Mouse (Mus musculus): ENCODE data around the gene Ift22. TPM values are rescaled to one million over a fixed set of nuclear protein-coding genes. Genes with fewer than 3 reads are reported as not detected.
"Not testable (repeated sequence)": the region's sequence is repeated elsewhere in the genome, so short reads cannot be mapped to it uniquely, and the experiment has no call there.

Gene Ift22
- polyA plus RNA-seq, 1 experiment = 14.6 TPM

DNA sequence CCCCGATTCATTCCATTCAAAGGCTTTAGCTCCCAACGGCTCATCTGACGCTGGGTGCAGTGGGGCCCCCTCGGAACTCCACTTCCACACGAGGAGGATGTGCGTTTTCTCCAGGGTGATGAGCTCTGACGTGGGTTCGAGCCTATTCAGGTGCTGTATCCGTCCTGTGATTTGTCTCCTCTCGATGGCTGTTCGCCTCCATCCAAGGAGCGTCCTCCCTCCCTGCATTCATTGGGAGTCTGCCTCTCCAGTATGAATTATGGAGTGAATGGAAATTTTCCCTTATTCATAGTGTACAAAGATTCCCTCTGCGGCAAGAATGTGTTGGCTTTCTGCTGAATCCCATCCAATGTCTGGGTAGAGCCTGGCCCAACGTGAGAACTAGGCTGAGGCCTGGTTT lies 23.9 kb downstream of the Ift22 start:
- Histone ChIP-seq H3K27ac (replicated peaks; ENCODE audit: low read depth, low read length) (no peak overlapping the region), H3K4me3 (ENCODE audit: insufficient read depth, low read depth, low read length) (no peak overlapping the region), H3K4me1 (ENCODE audit: control insufficient read depth, insufficient read depth, insufficient read length, low read length) (no peaks in the 10 kb centered on the region)

DNA sequence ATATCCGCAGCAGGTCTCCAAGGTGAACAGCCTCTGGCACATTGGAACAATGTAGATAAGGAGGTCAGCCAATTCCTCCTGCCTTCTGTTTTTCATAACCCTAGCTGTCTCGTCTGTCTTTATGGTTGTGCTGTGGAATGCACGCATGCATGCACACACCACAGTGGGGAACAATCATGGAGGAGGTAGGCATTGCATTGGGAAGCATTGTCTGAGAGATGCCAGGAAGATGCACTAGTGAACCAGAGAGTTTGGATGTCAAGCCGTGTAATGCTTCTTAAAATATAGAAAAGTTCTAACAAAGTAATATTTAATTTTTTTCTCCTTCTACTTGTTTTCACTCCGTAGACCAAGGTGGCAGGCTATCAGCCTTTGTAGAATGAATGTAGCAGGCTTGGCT lies 25.0 kb downstream of the Ift22 start:
- no peak overlapping the region for H3K27ac ChIP-seq (replicated peaks; ENCODE audit: low read depth, low read length)
- no peak overlapping the region for H3K4me3 ChIP-seq (ENCODE audit: insufficient read depth, low read depth, low read length)
- H3K4me1 ChIP-seq (ENCODE audit: control insufficient read depth, insufficient read depth, insufficient read length, low read length) = no peaks in the 10 kb centered on the region

DNA sequence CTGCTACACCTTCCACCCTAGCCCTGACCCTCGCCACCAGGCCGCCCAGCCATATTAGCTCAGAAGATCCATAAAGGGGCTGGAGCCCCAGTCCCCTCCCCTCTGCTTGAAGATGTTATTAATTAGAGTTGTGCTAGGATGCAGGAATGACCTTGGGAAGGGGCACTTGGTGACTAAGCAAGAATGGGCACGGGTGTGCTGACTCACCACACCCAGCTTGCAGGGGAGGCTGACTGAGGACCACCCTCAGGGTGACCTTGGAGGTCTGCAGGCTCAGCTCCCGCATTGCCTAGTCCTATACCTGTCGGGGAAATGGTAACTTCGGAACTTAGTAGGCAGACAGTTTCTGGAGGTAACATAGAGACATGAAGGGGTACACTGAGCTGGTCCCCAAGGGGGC lies 26.0 kb downstream of the Ift22 start:
- Histone ChIP-seq H3K4me1 (ENCODE audit: control insufficient read depth, insufficient read depth, insufficient read length, low read length) (no peaks in the 10 kb centered on the region), H3K4me3 (ENCODE audit: insufficient read depth, low read depth, low read length) (no peak overlapping the region), H3K27ac (replicated peaks; ENCODE audit: low read depth, low read length) (no peak overlapping the region)

DNA sequence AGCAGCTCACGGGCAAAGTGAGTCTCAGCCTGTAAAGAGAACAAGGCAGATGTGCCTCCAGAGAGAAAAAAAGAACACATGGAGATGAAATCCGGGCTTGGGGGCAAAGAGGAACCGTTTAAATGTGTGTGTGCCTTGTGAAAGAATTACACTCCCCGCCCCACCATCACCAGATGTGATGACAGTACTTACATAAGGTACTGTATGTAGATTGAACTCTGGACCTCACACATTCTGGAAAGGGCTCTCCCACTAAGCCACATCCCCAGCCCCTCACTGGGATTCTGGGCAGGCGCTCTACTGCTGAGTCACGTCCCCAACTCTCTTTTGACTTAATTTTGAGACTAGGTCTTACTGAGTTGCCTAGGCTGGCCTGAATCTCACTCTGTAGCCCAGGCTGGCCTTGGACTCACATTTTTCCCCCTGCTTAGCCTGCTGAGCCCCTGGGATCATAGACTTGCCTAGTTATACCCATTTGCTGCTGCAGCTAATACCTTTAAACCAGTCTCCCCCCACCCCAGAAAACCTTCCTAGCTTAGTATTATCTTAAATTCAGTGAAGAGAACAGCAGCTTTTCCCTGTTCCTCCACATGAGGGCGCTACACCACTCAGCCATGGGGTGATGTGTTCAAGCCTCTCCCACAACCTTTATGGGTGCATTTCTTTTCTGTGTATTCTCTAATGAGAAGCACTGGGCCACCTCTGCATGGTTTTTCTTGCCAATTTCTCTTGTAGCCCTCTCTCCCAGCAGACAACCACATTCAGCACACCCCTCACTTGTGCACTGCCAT lies 28.1 kb downstream of the Ift22 start:
- no peak overlapping the region for H3K27ac ChIP-seq (replicated peaks; ENCODE audit: low read depth, low read length)
- no peaks in the 10 kb centered on the region for H3K4me1 ChIP-seq (ENCODE audit: control insufficient read depth, insufficient read depth, insufficient read length, low read length)
- no peak overlapping the region for H3K4me3 ChIP-seq (ENCODE audit: insufficient read depth, low read depth, low read length)

DNA sequence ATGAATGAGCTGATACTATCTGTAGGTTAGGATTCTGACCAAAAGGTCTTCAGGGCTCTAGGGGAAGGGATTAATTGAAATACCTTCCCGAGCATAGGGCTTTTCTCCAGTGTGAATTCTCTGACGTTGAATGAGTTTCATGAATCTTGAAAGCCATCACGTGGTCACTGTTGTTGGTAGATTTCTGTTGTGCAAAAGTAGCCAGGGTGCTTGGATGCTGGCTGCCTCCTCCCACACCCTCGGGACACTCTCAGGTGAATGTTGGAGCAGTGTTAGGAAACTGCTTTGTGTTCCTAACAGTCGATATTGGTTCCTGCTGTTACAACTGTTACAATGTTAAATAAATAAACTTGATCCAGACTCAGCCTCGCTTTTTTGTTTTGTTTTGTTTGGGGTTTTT lies 28.8 kb downstream of the Ift22 start:
- H3K4me3 ChIP-seq (ENCODE audit: insufficient read depth, low read depth, low read length) = no peak overlapping the region
- no peak overlapping the region for H3K27ac ChIP-seq (replicated peaks; ENCODE audit: low read depth, low read length)
- H3K4me1 ChIP-seq (ENCODE audit: control insufficient read depth, insufficient read depth, insufficient read length, low read length) = no peaks in the 10 kb centered on the region

DNA sequence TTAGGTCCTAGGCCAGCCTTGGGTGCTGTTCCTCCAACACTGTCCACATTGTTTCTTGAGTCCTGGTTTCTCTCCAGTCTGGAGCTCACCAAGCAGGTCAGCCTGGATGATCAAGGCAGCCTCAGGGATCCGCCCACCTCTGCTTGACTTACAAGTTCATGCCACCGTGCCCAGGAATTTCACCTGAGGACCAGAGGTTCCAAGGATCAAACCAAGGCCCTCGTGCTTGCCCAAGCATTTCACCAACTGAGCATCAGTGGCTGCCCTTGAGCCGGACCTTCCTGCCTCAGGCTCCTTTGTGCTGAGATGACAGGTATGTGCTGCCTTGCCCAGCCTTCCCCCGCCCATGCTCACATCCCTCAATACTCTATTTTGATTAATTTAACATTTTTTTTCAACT lies 29.7 kb downstream of the Ift22 start:
- Histone ChIP-seq H3K4me3 (ENCODE audit: insufficient read depth, low read depth, low read length) (no peak overlapping the region), H3K27ac (replicated peaks; ENCODE audit: low read depth, low read length) (no peak overlapping the region), H3K4me1 (ENCODE audit: control insufficient read depth, insufficient read depth, insufficient read length, low read length) (no peaks in the 10 kb centered on the region)

DNA sequence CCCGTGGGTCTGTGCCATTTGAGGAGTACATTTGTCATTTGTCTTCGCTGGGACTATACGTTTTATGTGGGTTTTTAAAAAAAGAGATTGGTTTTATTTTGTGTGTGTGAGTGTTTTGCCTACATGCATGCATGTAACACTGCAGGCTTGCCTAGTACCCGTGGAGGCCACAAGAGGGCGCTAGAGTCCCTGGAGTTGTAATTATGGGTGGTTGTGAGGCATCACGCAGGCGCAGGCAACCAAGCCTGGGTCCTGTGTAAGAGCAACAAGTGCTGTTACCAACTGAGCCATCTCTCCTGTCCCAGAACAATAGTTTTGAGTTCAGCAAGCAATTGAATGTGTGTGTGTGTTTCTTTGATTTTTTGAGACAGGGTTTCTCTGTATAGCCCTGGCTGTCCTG lies 31.3 kb downstream of the Ift22 start:
- Histone ChIP-seq H3K27ac (replicated peaks; ENCODE audit: low read depth, low read length) (no peak overlapping the region), H3K4me3 (ENCODE audit: insufficient read depth, low read depth, low read length) (no peak overlapping the region), H3K4me1 (ENCODE audit: control insufficient read depth, insufficient read depth, insufficient read length, low read length) (no peaks in the 10 kb centered on the region)

DNA sequence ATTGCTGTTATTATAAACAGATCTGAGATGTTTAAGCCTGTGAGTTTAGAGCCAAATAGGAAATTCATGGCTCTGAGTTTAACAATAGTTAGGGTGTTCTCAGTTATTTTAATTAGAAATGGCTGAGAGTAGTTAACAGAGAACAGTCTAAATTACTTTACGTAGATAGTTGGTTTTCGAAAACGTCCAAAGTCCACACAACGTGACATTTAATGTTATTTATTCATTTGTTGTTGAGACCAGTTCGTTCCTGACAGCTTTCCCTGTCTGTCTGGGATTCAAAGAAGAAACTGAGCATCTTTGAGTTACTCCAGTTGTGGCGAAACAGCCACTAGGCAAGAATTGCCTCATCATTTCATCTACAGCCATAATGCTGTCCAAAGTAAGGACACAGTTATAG lies 32.1 kb downstream of the Ift22 start:
- H3K27ac ChIP-seq (replicated peaks; ENCODE audit: low read depth, low read length); H3K4me1 ChIP-seq (ENCODE audit: control insufficient read depth, insufficient read depth, insufficient read length, low read length); H3K4me3 ChIP-seq (ENCODE audit: insufficient read depth, low read depth, low read length): not testable (repeated sequence)

DNA sequence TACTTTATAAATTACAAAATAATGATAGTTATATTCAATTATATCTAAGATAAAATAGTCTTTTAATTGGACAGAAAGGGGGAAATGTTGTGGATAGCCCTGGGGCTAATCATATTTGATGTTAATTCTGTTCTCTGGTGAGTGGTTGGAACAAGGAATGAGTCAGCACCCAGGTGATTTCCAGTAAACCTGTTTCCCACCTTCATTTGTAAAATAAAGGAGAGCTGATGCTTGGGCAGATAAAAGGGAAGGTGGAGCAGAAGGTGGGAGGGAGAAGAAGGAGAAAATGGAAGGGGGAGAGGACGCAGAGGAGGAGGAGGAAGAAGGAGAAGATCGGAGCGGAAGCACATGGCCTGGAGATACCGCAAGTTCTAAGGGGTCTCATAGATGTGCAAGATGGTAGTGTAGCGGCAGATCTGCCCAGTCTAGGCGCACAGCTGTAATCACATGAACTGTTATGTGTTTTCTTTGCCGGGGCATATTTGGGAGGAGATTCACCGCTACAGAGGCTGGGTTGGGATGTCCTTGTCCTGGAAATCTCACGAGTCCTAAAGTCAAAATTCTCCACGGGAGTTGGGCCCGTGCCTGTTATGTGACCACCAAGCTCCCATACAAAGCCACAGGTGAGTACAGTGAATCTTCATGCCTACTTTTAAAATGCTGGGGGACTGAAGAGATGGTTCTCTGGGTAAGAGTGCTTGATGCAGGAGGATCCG lies 33.1 kb downstream of the Ift22 start:
- no peak overlapping the region for H3K4me3 ChIP-seq (ENCODE audit: insufficient read depth, low read depth, low read length)
- H3K27ac ChIP-seq (replicated peaks; ENCODE audit: low read depth, low read length) = no peak overlapping the region
- no peaks in the 10 kb centered on the region for H3K4me1 ChIP-seq (ENCODE audit: control insufficient read depth, insufficient read depth, insufficient read length, low read length)

DNA sequence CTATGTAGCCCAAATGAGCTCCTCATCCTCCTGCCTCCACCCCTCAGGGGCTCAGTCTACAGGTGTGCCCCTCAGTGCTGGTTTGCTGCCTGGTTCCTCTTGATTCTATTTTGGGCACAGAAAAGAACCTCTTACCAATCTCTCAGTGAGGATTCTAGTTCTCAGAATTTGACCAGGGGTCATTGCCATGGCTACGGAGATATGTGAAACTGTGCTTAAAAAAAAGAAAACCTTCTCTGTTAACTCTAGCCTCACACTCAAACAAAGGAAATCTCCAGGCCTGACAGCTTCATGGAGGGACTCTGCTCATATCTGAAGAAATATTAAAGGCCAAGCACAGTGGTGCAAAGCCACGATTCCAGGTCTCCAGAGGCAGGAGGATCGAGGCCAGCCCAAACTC lies 34.8 kb downstream of the Ift22 start:
- Histone ChIP-seq H3K4me3 (ENCODE audit: insufficient read depth, low read depth, low read length) (no peak overlapping the region), H3K27ac (replicated peaks; ENCODE audit: low read depth, low read length) (no peak overlapping the region), H3K4me1 (ENCODE audit: control insufficient read depth, insufficient read depth, insufficient read length, low read length) (no peaks in the 10 kb centered on the region)

DNA sequence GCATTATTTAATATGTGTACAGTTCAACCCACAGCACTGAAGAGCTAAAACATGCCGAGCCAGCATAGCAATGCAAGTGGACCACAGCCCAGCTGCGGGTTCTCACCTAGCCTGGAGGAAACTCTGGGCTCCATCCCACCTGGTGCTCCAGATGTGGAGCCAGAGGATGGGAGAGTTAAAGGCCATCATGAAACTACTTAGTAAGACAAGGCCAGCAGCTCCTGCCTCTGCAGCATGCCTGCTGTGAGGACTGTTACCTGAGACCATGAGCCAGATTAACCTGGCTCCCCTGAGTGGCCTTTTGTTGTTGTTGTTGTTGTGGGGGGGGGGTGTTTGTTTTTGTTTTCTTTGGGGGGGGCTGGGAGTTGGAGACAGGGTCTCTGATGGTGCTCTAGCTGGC lies 35.4 kb downstream of the Ift22 start:
- no peaks in the 10 kb centered on the region for H3K4me1 ChIP-seq (ENCODE audit: control insufficient read depth, insufficient read depth, insufficient read length, low read length)
- no peak overlapping the region for H3K27ac ChIP-seq (replicated peaks; ENCODE audit: low read depth, low read length)
- H3K4me3 ChIP-seq (ENCODE audit: insufficient read depth, low read depth, low read length) = no peak overlapping the region

DNA sequence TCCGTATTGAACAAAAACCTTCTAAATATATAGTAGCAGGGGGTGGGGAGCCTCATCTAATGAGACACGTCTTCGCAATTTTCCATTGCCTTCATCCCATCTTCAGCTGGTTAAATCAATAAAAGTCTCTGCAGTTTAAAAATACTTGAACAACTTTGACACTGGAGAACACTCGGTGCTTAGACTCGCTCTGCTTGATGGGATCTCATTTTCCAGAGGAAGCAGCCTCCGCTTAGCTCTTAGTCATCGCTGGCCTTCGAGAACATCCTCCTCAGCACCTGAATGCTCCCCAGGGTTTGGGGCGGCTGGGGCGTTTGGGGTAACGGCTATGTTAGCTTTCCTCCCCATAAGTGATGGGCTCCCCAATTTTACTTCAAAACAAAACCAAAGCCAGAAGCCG lies 37.1 kb downstream of the Ift22 start:
- Histone ChIP-seq H3K27ac (replicated peaks; ENCODE audit: low read depth, low read length) (no peak overlapping the region), H3K4me1 (ENCODE audit: control insufficient read depth, insufficient read depth, insufficient read length, low read length) (no peaks in the 10 kb centered on the region), H3K4me3 (ENCODE audit: insufficient read depth, low read depth, low read length) (no peak overlapping the region)

DNA sequence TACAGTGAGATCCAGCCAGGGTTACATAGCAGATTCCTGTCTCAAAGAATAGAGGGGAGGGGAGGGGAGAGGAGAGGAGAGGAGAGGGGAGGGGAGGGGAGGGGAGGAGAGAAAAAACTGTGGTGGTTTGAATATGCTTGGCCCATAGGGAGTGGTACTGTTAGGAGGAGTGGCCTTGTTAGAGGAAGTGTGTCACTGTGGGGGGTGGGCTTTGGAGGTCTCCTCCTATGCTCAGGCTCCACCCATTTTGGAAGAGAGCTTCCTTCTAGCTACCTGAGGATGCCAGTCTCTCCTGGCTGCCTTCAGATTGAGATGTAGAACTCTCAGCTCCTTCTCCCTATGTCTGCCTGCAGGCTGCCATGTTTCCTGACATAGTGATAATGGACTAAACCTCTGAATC lies 39.9 kb downstream of the Ift22 start:
- Histone ChIP-seq H3K4me3 (ENCODE audit: insufficient read depth, low read depth, low read length) (no peak overlapping the region), H3K27ac (replicated peaks; ENCODE audit: low read depth, low read length) (no peak overlapping the region), H3K4me1 (ENCODE audit: control insufficient read depth, insufficient read depth, insufficient read length, low read length) (no peaks in the 10 kb centered on the region)

DNA sequence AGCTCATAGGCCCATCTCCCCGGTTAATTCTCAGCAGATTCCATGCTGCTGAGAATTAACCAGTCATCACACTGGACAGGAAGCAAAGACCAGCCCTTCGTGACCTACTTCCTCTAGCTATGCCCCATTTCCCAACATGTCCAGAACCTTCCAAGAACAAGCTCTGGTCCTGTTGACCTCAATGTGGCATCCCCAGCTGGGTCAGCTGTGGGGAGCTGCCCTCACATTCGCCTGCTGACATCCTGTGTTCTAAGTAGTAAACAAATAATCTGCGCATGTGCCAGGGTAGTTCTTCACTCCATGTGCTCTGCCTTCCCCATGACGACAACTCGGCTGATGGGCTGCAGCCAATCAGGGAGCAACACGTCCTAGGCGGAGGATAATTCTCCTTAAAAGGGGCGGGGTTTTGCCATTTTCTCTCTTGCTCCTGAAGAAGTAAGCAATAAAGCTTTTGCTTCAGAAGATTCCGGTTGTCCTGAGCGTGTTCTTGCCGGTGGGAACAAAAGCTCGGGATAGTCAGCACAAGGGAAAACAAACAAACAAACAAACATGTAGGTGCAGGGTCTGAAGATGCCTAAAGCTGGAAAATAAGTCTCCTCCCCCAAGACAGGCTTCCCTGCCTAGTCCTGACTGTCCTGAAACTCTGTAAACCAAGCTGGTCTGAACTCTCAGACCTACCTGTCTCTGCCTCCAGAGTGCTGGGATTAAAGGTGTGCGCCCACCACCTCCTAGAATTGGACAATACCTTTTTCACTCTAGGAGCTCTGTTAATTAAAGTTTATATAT lies 41.8 kb downstream of the Ift22 start:
- H3K4me1 ChIP-seq (ENCODE audit: control insufficient read depth, insufficient read depth, insufficient read length, low read length); H3K4me3 ChIP-seq (ENCODE audit: insufficient read depth, low read depth, low read length): not testable (repeated sequence)

DNA sequence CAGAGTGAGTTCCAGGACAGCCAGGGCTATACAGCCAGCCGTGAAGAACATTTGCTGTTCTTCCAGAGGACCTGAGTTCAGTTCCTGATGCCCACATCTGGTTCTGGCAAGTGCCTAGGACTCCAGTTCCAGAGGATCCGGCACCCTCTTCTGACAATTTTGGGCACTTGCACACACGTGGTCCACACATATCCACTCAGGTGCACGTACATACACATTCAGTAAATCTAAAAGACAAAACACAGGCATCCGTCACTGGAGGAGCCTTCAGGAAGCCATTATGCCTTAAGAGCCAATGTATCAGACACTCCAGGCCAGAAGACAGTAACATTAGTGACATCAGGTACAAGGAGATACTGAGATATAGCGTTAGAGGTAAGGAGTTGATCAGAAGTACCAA lies 42.6 kb downstream of the Ift22 start:
- Histone ChIP-seq H3K4me1 (ENCODE audit: control insufficient read depth, insufficient read depth, insufficient read length, low read length) (peaks cover 5% of the 10 kb centered on the region), H3K4me3 (ENCODE audit: insufficient read depth, low read depth, low read length) (no peak overlapping the region), H3K27ac (replicated peaks; ENCODE audit: low read depth, low read length) (no peak overlapping the region)

More for the DNA sequence above, 41.8 kb downstream of the Ift22 start:
- H3K27ac ChIP-seq (replicated peaks; ENCODE audit: low read depth, low read length) = peak overlapping the region; percentile 57; the same call in 1 of the 2 replicates
